Mouse (Mus musculus) megakaryocyte, embryonic 14.5 days (primary cell): ENCODE data around the gene Xylt1. TPM values are rescaled to one million over a fixed set of nuclear protein-coding genes. Genes with fewer than 3 reads are reported as not detected.
A peak's percentile ranks its signal among the peaks of the same experiment; 100 is the strongest.

ENCODE experiments used
- H3K27me3 ChIP-seq: replicated peaks from 2 replicates; pipeline ENCODE3; 2012; ENCODE audit warnings: inconsistent platforms
- H3K36me3 ChIP-seq: replicated peaks from 2 replicates; pipeline ENCODE3; 2012; ENCODE audit warnings: low read length, inconsistent platforms, mixed read lengths
- H3K4me1 ChIP-seq: 2 replicates; pipeline ENCODE4 v1.6.1; 2012; ENCODE audit warnings: inconsistent platforms
- H3K4me3 ChIP-seq: replicated peaks from 2 replicates; pipeline ENCODE3; 2012; ENCODE audit warnings: moderate library complexity, mild to moderate bottlenecking, inconsistent platforms
- H3K9me3 ChIP-seq: 2 replicates; pipeline ENCODE4 v1.6.1; 2012; ENCODE audit warnings: inconsistent platforms
- FLI1 ChIP-seq: IDR thresholded peaks from 2 replicates; pipeline ENCODE4 v1.6.1; 2012; ENCODE audit warnings: low read length, inconsistent platforms, mixed read lengths
- GATA1 ChIP-seq: IDR thresholded peaks from 3 replicates; pipeline ENCODE4 v1.6.1; 2012; ENCODE audit warnings: mixed read lengths, low read length, inconsistent platforms, borderline replicate concordance
- polyA plus RNA-seq: library from polyadenylated mRNA; stranded (reverse); fragments of >175 nt; gene quantifications from 2 replicates; pipeline ENCODE4 v1.2.3, GENCODE M21; 2012; ENCODE audit warnings: low replicate concordance; ENCODE audit not compliant: insufficient read depth

The Xylt1 gene
- polyA plus RNA-seq, 1 experiment: 0.38 TPM

DNA sequence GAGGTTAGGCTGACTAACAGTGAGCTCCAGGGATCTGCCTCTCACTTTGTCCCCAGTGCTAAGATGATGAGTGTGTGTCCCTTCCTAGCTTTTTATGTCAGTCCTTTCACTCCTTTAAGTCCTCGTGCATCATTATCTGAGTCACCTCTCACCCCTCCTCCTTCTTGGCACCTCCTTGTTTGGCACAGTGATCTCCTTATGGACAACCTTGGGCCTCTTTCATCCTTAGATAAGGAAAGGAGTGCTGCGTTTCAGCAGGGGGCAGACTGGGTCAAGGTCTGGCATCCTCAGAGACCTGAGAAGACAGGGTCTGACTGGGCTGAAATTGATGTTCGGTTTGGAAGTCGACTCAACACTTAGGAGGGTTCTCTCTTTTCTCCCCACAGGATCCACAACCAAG, 94.3 kb downstream of the Xylt1 start:
- peaks cover 9% of the 10 kb centered on the region for H3K27me3 ChIP-seq
- TF ChIP-seq FLI1 (no peak), GATA1 (no peak)
- H3K4me1 ChIP-seq: peaks cover 21% of the 10 kb centered on the region
- no peaks in the 10 kb centered on the region for H3K9me3 ChIP-seq
- H3K4me3 ChIP-seq: no peak overlapping the region
- no peaks in the 10 kb centered on the region for H3K36me3 ChIP-seq

DNA sequence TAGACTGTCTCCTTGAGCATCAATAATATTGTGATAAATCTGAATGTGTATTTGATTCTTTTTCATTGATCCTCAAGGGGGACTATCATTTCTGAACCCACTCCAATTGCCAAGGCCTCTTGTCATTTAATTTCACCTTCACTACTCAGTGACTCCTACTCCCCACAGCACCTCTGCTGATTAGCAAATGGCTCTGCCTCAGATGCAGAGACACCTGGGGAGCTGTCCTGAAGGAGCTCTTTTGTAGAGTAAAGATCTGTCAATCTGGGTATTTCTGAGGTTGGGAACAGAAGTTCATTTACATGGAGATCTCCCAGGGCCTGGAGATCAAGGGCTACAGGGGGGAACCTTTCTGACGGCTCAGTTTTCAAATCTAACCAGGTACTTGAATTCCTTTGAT, 98.2 kb downstream of the Xylt1 start:
- Histone ChIP-seq H3K9me3 (no peaks in the 10 kb centered on the region), H3K36me3 (no peaks in the 10 kb centered on the region), H3K4me3 (no peak overlapping the region), H3K27me3 (no peaks in the 10 kb centered on the region), H3K4me1 (peaks cover 17% of the 10 kb centered on the region)
- TF ChIP-seq FLI1 (no peak), GATA1 (no peak)

DNA sequence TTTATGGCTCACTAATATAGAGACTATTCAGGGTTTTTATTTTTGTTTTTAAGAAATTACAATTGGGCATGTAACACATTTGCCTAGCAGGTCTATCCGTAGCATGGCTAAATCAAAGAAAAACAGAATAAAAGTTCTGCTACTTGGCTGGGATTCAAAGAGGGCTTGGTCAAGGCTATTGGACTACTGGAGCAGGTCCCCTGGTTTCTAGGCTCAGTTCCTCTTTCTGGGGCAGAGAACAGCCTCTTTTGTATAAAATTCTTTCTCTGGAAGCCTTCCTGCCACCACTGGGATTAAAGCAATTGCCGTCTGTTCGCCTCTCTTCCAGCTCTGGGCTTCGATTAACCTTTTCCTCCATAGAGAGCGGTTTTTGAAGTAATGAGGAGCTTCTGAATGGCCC, 100.1 kb downstream of the Xylt1 start:
- Histone ChIP-seq H3K4me1 (peaks cover 5% of the 10 kb centered on the region; the same call in 1 of the 2 replicates), H3K4me3 (no peak overlapping the region), H3K9me3 (no peaks in the 10 kb centered on the region), H3K27me3 (no peaks in the 10 kb centered on the region), H3K36me3 (no peaks in the 10 kb centered on the region)
- TF ChIP-seq GATA1 (no peak), FLI1 (no peak)

DNA sequence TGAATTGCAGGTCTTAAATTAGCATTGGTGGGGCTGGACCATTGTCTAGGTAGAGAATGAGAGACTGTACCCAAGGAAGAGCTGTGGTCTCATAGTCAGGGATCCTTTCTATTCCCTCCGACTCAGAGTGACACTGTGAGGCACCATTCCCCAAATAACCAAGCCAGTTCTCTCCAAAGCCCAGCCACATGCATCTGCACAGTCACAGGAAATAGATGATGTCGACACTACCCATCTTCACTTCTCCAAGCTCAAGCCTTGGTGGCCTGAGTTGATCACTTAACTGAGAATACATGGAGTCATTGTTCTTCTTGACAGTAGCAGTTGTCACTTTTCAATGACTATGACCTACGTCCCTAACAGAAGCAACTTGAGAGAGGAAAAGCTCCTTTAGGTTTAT, 100.6 kb downstream of the Xylt1 start:
- H3K27me3 ChIP-seq: no peaks in the 10 kb centered on the region
- H3K36me3 ChIP-seq: no peaks in the 10 kb centered on the region
- H3K9me3 ChIP-seq: no peaks in the 10 kb centered on the region
- H3K4me3 ChIP-seq: no peak overlapping the region
- no peak for TF ChIP-seq GATA1
- TF ChIP-seq FLI1: no peak
- peaks cover 5% of the 10 kb centered on the region; the same call in 1 of the 2 replicates for H3K4me1 ChIP-seq

DNA sequence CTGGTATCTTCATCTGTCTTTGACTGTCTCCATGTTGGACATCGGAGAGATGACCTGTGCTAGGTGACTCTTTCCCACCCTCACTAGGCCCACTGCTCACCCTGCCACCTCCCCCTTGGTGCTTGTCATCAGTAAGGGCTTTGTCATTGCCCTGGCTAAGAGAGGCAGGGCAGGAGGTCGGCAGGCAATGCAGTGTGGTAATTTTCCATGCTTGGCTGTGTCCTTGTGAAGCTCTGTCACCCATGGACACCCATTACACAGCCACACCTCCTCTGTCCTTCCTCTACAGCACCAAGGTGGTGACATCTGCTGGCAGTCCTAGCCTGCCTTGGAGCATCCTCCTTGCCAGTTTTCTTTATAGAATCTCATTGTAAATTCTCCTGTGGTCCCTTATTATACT, 101.9 kb downstream of the Xylt1 start:
- H3K36me3 ChIP-seq: no peaks in the 10 kb centered on the region
- H3K9me3 ChIP-seq: no peaks in the 10 kb centered on the region
- peaks cover 5% of the 10 kb centered on the region; the same call in 1 of the 2 replicates for H3K4me1 ChIP-seq
- TF ChIP-seq FLI1: no peak
- no peak for TF ChIP-seq GATA1
- H3K27me3 ChIP-seq: no peaks in the 10 kb centered on the region
- peak overlapping the region; percentile 1 for H3K4me3 ChIP-seq

DNA sequence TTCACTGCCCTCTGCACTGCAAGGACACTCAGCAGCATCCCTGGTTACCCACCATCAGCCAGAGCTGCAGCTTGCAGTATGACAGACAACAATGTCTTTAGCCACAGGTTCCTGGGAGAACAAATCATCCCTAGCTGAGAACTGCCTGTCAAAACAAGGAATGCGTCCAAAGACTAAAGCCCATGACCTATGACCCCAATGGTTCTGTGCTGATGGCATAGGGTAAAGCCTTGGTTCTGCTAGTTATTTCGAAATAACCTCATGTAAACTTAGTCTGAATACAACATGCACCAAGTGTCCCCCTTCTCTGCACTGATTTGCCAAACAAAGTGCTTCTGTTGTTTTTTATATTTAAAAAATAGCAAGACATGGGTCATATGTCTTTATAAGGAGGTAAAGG, 103.8 kb downstream of the Xylt1 start:
- Histone ChIP-seq H3K36me3 (no peaks in the 10 kb centered on the region), H3K4me3 (no peak overlapping the region), H3K27me3 (no peaks in the 10 kb centered on the region), H3K9me3 (no peaks in the 10 kb centered on the region), H3K4me1 (peaks cover 5% of the 10 kb centered on the region; the same call in 1 of the 2 replicates)
- TF ChIP-seq FLI1 (no peak), GATA1 (no peak)

DNA sequence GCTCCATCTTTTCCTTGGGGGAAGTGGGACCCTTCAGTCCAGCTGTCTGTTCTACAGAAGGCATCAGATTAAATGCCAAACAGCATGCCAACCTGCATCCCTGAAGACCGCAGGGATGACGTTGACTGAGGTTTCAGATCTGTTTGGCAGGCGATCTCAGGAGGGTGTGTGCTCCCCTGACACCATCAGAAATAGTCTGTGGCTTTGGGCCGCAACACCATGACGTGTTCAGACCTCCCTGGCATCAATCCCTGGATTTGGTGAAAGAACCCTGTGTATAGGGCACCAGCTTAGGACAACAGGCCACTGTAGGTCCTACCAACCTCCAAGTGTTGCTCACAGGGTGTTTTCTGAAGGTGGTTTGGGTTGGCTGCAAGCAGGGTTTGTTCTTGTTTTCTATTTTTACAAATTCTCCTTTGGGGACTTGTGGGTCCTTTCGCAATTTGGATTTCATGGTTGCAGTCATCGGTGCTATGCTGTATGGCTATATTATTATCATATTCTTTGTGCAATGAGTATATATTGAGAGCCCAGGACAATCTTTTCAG, 104.3 kb downstream of the Xylt1 start:
- no peaks in the 10 kb centered on the region for H3K27me3 ChIP-seq
- peaks cover 5% of the 10 kb centered on the region; the same call in 1 of the 2 replicates for H3K4me1 ChIP-seq
- H3K36me3 ChIP-seq: no peaks in the 10 kb centered on the region
- no peaks in the 10 kb centered on the region for H3K9me3 ChIP-seq
- TF ChIP-seq FLI1 (no peak), GATA1 (no peak)
- peak overlapping the region; percentile 24 for H3K4me3 ChIP-seq

DNA sequence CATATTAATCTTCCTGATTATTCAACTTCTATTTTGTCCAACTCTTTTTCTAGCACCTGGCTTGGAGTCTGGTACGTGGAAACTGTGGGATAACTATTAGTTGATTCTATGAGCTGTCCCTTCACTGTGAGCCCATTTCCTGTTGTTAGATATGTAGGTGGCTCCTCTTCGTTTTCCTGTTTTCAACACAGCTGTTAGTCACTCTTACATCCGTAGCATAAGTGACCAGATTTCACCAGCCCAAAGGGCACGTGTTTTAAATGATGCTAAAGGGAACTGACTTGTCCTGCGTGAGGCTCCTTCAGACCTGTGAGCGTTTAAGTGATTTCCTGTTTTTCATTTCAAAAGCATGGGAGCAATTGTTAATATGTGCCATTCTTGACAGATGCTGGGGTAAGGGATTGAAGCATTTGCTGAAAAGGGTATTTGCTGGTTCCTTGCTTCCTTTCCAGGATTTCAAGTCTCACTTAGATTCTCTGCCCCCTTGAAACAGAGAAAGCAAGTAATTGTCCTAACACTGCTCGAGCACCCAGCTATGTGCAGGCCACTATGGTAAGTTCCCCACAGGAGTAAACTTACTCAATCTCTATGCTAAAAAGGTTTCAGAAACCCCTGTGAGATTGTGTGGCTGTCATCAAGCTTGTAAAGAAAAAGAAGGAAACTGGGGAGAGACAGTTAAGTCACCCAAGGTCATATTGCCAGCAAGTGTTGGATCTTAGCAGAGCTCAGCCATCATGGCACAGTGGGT, 105.8 kb downstream of the Xylt1 start:
- no peak for TF ChIP-seq GATA1
- TF ChIP-seq FLI1: no peak
- Histone ChIP-seq H3K4me1 (no peaks in the 10 kb centered on the region), H3K36me3 (no peaks in the 10 kb centered on the region), H3K4me3 (no peak overlapping the region), H3K27me3 (no peaks in the 10 kb centered on the region), H3K9me3 (no peaks in the 10 kb centered on the region)

DNA sequence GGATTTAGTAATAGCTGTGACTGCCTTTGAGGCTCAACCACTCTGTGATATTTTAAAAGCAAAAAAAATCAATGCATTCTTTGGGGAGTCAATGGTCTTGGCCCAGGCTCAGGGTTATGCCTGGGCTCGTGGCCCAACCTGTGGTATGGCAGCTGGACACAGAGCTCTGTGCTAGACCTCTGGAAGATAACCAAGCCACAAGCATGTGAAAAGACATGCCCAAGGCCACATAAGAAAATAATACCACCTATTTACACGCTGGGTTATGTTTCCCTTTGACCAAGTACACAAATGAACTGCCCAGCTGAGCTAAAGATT, 106.4 kb downstream of the Xylt1 start:
- Histone ChIP-seq H3K4me1 (no peaks in the 10 kb centered on the region), H3K9me3 (no peaks in the 10 kb centered on the region), H3K27me3 (no peaks in the 10 kb centered on the region), H3K4me3 (no peak overlapping the region), H3K36me3 (no peaks in the 10 kb centered on the region)
- no peak for TF ChIP-seq GATA1
- no peak for TF ChIP-seq FLI1

DNA sequence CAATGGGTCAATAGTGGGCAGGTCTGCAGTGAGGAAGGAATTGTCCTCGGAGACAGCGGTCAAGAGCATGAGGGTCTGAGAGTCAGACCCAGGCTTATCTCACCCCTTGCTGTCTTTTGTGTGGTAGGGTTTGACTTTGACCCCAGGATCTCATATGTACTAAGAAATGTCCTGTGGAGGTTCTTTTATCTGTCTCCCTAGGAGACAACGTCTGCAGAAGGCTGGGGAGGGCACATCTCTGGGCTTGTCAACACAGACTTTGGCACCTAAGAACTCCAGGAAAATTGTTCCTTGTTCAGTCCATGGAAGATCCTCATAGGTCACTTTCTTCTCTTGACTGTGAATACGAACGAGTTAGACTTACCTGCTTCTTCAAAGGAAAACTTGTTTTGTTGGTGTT, 109.2 kb downstream of the Xylt1 start:
- H3K36me3 ChIP-seq: no peaks in the 10 kb centered on the region
- H3K4me1 ChIP-seq: no peaks in the 10 kb centered on the region
- TF ChIP-seq GATA1 (no peak), FLI1 (no peak)
- peaks cover 2% of the 10 kb centered on the region for H3K27me3 ChIP-seq
- no peak overlapping the region for H3K4me3 ChIP-seq
- no peaks in the 10 kb centered on the region for H3K9me3 ChIP-seq
